Mouse (Mus musculus) common myeloid progenitor, adult 5-6 weeks (primary cell): ENCODE data around the gene Pus7l. TPM values are rescaled to one million over a fixed set of nuclear protein-coding genes. Genes with fewer than 3 reads are reported as not detected.

Source experiments
- ATAC-seq: replicated peaks from 2 replicates; pipeline ENCODE4 v1.8.0; 2016; ENCODE audit warnings: low read depth, mild to moderate bottlenecking, moderate TSS enrichment, inconsistent platforms; ENCODE audit not compliant: poor library complexity, severe bottlenecking
- total RNA-seq: library from RNA; stranded (forward); fragments of 200-1000, 187-1606 nt; gene quantifications from 2 replicates; pipeline ENCODE4 v1.2.3, GENCODE M21; 2017

The Pus7l gene
- total RNA-seq, 1 experiment from 2014 or later = 15.3 TPM

DNA sequence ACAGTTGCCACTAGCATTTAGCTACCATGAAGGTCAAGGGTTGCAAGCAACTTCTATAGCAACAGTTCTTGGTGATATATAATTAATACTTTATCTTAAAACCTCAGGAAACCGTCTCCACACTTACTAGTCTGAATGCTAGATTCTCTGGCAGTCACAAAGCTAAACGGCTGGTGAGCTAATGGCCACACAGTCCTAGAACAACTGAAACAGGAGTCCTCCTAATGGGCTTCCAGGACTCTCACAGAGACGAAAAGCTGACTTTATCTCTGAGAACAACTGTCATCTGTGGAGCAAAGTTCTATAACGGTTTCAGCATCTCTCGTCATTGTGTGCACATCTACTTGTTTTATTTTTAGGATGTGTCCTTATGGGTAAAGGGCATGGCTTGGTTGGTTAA, 63.1 kb downstream of the Pus7l start:
- 0 out of 2 replicates have a peak, but pooled peaks have one; percentile 16 for ATAC-seq

DNA sequence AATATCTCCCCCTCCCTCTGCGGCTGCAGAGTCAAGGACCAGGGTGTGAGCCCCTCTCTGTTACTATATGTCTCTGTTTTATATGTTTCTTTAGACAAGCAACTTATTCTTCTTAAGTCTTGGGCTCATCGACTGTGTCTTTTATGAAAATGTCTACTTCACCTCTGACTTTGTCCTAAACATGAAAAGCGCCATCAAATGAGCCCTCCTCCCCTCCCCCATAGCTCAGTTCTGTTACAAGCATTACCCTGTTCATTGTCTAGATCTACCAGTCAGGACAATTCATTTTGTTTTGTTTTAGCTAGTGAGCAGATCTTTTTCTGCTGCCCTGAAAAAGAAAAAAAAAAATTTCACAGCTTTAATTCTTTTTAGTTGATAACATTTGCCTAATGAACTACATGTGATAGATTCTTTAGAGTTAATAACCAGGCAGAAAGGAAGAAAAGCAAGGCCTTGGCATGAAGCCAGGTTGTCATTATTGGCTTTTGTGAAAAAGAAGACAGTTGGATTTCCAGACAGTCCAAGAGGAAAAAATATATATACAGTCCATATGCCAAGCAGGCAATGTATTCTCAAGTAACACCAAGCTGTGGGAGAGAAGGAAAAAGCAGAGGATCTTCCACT, 63.7 kb downstream of the Pus7l start:
- ATAC-seq = no peak

DNA sequence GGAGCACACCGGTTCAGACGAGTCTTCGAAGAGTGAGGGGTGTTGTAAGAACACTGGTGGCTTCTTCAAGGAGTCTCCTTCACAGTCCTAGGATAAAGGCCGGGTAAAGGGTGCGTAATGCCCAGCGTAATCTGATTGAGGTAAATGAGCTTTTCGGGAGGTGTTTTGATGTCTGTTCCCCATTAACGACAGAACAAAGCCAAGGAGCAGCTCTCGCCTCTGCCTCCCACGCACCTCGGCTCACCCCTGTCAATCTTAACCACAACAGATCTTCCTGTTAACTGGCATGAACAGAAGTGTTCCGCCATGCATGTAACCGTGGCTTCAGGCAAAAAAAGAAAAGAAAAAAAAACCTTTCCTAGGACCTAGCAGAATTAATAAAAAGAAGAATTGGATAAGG, 64.6 kb downstream of the Pus7l start:
- peak; percentile 85 for ATAC-seq

DNA sequence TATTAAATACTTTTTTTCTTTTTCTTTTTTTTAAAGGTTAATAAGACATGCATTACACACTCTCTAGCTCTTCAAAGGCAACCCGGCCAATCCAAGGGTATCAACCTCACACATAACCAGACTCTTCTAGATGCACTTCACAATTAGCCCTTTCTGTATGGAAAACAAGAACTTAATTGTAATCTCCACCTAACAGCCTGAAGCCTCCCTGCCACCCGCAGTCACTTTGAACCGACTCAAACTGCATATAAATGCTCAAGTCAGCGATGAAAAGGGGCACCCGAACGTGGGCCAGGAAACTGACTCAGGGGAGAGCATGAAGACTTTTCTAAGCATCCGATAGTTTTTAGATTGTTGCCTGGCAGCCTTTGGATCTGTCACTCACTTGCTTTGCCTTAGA, 66.1 kb downstream of the Pus7l start:
- no peak for ATAC-seq

DNA sequence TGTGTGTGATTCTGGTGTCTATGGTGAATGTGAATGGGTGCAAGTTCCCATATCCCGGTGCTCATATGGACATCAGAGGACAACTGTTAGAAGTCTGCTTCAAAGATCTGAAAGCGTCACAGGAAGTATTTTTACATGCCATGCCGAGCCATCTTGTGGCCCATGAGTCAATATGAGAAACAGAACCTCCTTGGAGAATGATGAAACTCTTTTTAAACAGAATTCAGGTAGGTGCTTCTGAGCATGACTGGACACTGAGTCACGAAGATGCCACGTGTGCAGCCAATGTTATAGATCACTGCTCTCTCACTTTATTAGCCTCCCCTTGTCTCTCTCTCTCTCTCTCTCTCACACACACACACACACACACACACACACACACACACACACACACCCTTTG, 67.4 kb downstream of the Pus7l start:
- ATAC-seq = no peak

Other genes starting within 250 kb of the Pus7l start
- 0.15 TPM in 1 of 2 replicates, not detected in the other for gene Adamts20, start 78.1 kb downstream of the Pus7l start, total RNA-seq
- gene Irak4, start 96 bp upstream of the Pus7l start, total RNA-seq = 13.1 and 14.1 TPM in 2 replicates
- gene Twf1, start 46.3 kb upstream of the Pus7l start, total RNA-seq = 19.4 and 28.8 TPM in 2 replicates
- not detected in 2 replicates for gene Tmem117, start 85.7 kb upstream of the Pus7l start, total RNA-seq